Mouse (Mus musculus) MN1 (cell line): ENCODE results near the gene Ciz1.

Experiments
- DNase-seq: peaks from one replicate; pipeline ENCODE4 v3.0.0-alpha.2; 2016; ENCODE audit warnings: low spot score

Ciz1 gene

GRCm38 (mm10) chr2:32319586-32320580 is 32.2 kb upstream of the Ciz1 start:
- no peak for DNase-seq

- DNase-seq, result no peak
Measured at GRCm38 (mm10) chr2:32320721-32321120, 31.4 kb upstream of the Ciz1 start.

- DNase-seq, result peak; percentile 54
Measured at GRCm38 (mm10) chr2:32321591-32322298, 30.4 kb upstream of the Ciz1 start.

DNA sequence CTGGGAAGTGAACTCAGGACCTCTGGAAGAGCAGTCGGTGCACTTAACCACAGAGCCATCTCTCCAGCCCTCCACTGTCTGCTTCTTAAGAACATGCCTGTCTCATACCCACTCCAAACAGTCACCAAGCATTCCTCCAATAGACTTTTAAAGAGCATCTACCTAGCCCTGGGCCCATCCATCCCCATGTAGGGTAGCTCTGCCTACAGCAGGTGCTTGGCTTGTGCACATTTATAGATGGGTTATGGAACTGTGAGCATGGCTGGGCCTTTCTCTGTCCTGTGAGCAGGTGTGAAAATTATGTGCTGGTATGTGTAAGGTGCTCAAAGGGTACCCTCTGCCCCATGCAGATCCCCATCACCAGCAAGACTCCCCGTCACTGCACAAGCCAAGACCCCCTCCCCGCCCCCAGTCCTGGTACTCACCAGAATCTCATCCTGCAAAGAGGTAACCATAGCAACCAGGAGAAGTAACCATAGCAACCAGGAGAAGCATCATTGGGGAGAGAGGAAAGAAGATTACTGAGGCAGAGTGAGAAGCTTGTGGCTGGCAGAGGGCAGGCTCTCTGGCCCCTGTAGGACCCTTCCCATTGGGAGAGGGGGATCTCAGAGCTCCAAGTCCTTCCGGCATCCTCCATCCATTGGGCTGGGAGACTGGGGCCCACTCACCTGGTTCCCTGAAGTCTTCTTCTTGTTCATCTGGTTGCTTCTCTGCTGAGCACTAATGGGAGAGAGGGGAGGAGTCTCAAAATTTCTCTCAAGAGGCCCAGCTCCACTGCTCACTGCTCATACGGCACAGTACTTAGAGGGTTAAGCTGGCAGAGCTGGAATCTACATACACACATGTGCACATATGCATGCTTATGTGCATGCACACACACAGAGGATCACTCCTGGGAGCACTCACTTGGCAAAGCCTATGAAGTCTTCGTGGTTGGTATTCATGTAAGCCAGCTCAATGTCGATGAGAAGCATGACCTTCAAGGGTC is 29.1 kb upstream of the Ciz1 start:
- DNase-seq, result no peak

DNA sequence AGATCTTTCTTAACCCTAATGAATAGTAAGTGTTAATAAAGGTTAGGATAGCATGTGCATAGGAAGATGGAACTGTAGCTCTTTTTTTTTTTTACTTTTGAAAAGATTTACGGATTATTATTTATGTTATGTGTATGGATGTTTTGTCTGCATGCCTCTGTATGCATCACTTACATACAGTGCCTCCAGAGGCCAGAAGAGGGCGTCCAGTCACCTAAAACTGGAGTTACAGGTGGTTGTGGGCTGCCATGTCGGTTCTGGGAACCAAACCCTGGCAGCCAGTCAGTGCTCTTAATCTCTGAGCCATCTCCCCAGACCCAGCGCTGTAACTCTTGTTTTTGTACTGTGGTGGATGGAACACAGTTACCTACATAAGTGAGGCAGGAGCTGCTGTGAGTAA is 27.8 kb upstream of the Ciz1 start:
- DNase-seq, result no peak

DNA sequence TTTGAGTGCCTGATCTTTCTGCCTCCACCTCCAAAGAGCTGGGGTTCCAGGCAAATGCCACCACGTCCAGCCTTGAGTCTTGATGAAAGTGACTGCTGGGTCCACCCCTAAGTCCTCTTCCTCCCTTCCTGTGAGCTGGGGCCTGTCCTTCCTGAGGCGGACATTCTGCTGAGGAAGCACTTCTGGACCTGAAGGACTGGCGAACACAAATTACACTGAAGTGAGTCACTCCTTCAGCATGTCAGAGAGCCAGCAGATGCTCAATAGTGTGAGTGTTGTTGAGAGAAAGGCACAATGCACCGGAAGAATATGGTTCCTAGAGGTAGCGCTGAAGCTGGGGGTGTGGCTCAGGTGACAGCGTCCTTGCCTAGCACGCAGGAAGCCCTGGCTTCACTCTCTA is 26.8 kb upstream of the Ciz1 start:
- DNase-seq, result peak; percentile 37

GRCm38 (mm10) chr2:32327200-32327599 is 24.9 kb upstream of the Ciz1 start:
- no peak for DNase-seq

GRCm38 (mm10) chr2:32328911-32329460 is 23.1 kb upstream of the Ciz1 start:
- DNase-seq, result no peak

DNA sequence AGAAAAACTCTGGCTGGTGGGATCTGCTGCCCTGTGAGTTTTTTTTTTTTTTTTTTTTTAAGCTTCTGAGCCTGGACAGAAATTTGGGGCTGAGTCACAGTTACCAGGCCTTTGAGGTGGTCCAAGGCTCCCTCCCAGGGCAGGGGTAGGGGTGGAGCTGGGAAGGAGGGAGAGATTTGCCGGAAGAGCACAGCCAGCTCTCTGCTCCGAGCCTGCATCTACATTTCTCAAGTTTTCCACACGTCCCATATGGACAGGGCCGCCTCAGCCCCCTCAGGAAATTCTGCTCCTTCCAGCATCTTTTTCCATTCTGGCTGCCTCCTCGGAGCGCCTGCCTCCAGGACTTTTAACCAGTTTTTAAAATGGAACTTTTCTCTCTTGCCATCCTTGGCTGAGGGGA is 22.6 kb upstream of the Ciz1 start:
- DNase-seq, result no peak

- DNase-seq, result no peak
Measured at GRCm38 (mm10) chr2:32332159-32332558, 20.0 kb upstream of the Ciz1 start.

DNA sequence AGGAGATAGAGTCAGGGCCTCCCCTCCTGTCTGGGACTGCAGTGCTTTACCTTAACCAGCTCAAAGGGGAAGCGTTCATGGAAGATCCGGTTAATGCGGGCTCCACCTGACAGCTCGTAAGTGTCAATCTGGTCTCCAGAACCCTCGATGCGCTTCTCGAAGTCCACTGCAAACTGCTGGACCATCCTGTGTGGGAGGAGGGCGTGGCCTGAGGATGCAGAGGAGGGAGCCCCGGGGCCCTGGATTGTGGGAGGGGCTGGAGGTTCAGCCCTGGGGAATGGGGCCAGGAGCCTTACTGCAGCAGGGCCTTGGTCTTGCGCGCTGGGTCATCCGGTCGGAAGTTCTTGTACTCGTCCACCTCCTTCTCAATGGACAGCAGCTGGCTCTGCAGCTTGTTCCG is 16.2 kb upstream of the Ciz1 start:
- DNase-seq, result no peak

DNA sequence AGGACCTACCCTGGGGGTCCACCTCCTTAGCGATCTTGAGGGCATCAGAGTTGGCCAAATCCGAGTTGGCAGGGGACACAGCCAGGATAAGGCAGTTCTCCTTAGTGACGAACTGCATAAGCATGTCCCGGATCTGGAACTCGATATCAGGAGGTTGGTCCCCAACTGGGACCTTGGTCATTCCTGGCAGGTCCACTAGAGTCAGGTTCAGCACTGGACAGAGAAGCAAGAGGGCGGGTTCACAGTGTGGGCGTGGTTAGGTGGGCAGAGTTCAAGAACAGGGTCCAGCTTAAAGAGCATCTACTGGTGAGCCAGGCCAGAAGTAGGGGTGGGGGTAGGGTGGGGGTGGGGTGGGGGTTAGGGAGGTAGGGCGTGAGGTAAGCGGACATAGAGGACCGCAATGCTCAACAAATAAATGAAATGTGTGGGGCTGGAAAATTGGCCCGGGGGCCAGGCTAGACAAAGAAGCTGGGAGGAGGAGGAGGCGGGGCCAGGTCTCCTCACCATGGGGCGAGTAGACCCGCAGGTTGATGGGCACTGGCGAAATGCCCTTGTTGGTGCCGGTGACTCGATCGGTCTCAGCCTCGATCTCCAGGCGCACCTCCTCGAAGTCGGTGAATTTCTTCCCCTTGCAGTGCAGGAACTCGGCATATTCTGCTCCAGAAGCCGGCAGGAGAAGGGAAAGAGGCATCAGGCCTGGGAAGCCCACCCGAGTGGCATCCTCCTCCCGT is 12.1 kb upstream of the Ciz1 start:
- no peak for DNase-seq

GRCm38 (mm10) chr2:32340836-32341633 is 11.1 kb upstream of the Ciz1 start:
- no peak for DNase-seq

GRCm38 (mm10) chr2:32341634-32341939 is 10.5 kb upstream of the Ciz1 start:
- DNase-seq, result no peak

- peak; percentile 35 for DNase-seq
Measured at GRCm38 (mm10) chr2:32342039-32342438, 10.1 kb upstream of the Ciz1 start.

DNA sequence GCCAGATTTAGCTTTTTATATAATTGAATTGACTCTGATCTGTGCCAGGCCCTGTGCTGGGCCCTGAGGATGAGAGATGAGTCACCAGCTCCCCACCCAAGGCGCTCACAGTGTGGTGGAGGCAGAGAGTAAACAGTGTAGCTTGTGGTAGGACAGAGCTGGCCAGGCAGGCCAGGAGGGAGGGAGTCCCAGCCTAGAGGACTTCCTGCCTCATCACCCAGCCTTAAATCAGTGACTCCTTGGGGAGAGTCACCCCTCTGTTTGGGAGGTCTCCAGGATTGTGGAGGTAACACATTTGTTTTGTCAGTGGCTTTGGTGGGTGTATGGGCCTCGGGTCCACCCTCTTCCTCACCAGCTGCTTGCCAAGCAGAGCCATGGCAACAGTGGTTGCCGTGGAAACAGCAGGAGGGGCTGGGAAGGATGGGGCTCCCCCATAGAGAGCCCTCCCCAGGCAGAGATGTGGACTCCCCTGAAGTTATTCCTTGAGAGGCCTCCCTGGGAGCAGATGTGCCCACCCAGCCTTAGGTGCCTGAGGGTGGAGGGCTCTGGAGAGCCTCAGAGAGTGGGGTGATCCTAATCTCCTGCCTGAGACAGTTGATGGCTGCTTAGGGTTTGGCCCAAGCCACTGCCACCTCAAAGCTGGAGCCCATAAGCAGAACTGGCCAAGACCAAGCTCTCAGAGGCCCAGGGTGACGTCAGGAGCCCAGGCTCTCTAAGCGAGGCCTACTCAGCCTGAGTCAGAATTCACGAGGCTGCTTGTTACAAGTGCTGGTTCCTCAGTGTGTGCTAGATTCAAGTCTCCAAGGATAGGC is 9.4 kb upstream of the Ciz1 start:
- peak; percentile 93 for DNase-seq

- DNase-seq, result no peak
Measured at GRCm38 (mm10) chr2:32343351-32343671, 8.8 kb upstream of the Ciz1 start.

DNA sequence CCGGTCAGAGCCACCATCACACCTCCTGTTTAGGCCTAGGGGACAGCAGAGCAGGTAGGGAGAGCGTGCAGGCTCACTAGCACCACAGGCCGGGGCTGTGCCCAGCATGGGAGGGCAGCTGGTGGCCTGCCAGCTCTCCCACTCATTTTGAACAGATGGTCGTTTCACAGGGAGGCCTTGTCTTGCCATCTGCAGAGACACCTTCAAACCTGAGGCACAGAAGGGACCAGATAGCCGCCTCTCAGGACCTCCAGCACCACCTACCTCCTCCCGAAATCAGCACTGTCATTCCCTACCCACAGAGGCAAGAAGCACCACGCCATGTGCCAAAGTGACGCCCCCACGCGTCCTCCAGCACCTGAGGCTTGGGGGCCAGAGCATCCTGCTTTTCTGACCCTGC is 8.1 kb upstream of the Ciz1 start:
- DNase-seq, result no peak

DNA sequence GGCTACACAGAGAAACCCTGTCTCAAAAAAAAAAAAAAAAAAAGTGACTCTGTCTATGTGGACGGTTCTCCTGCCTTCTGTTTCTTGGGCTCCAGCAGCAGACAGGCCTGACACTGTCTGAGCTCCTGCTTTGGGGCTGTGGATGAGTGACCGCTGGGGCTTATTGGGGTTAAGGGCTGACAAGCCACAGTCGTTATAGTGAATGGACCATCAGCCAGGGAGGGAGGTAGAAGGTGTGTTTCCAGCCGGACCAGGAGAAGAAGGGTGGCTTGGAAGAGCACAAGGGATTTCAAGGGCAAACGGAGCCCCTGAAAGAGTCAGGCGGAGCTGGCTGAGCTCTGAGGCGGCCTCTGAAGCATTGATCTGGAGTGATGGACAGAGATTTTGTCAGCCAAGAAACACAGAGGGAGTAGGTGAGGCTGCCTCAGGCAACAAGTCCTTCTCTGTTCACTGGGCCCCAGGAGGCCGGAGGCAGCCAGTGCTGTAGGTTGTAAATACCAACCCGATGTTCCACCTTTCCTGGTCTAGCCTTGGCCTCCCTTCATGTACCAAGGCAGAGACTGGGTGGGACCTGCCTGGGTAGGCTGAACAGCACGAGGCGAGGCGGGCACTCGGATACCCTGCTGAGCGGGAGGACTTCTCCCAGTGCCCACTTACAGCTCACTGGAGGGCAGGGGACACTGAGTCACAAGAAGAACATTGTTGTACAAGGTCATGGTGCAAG is 7.4 kb upstream of the Ciz1 start:
- DNase-seq, result no peak
